Mouse (Mus musculus): Measurements from ENCODE around the gene Cdkal1. TPM values are rescaled to one million over a fixed set of nuclear protein-coding genes. Genes with fewer than 3 reads are reported as not detected.

The Cdkal1 gene
- total and polyA plus RNA-seq, 2 experiments from 2014 or later, result 17.4 to 17.6 TPM

- Histone ChIP-seq H3K4me1 (ENCODE audit: insufficient read depth, low read length) (no peaks in the 10 kb centered on the region), H3K9me3 (ENCODE audit: low read length) (no peaks in the 10 kb centered on the region), H3K36me3 (ENCODE audit: insufficient read depth, low read length) (no peaks in the 10 kb centered on the region), H3K4me3 (ENCODE audit: low read depth, low read length) (no peak overlapping the region), H3K27me3 (ENCODE audit: insufficient read depth, low read length) (no peaks in the 10 kb centered on the region), H3K27ac (ENCODE audit: low read depth, low read length) (no peak overlapping the region), H3K4me2 (ENCODE audit: low read depth, low read length, poor library complexity, severe bottlenecking) (no peak overlapping the region), H3K9ac (replicated peaks; ENCODE audit: low read length, poor library complexity, severe bottlenecking) (no peak overlapping the region)
- WGBS, result 70% methylated on average over 5 of the region's 5 CpGs
- TF ChIP-seq CTCF (IDR thresholded peaks at IDR 0.05), result no peak
- ATAC-seq (ENCODE audit: low FRiP score) (no peak), DNase-seq (ENCODE audit: low spot score) (no peak)
These were observed 76.4 kb downstream of the Cdkal1 start for GRCm38 (mm10) chr13:29779116-29779515.

GRCm38 (mm10) chr13:29778124-29778523 is 77.3 kb downstream of the Cdkal1 start:
- Histone ChIP-seq H3K4me2 (ENCODE audit: low read depth, low read length, poor library complexity, severe bottlenecking) (no peak overlapping the region), H3K9ac (replicated peaks; ENCODE audit: low read length, poor library complexity, severe bottlenecking) (no peak overlapping the region), H3K4me3 (ENCODE audit: low read depth, low read length) (no peak overlapping the region), H3K36me3 (ENCODE audit: insufficient read depth, low read length) (no peaks in the 10 kb centered on the region), H3K4me1 (ENCODE audit: insufficient read depth, low read length) (no peaks in the 10 kb centered on the region), H3K27me3 (ENCODE audit: insufficient read depth, low read length) (no peaks in the 10 kb centered on the region), H3K27ac (ENCODE audit: low read depth, low read length) (no peak overlapping the region), H3K9me3 (ENCODE audit: low read length) (no peaks in the 10 kb centered on the region)
- no peak for TF ChIP-seq CTCF (IDR thresholded peaks at IDR 0.05)
- 93% methylated on average over 6 of the region's 6 CpGs for WGBS
- ATAC-seq (ENCODE audit: low FRiP score) (no peak), DNase-seq (ENCODE audit: low spot score) (no peak)

- no peak for DNase-seq (ENCODE audit: low spot score)
- Histone ChIP-seq H3K36me3 (ENCODE audit: insufficient read depth, low read length) (no peaks in the 10 kb centered on the region), H3K9ac (replicated peaks; ENCODE audit: low read length, poor library complexity, severe bottlenecking) (no peak overlapping the region), H3K4me2 (ENCODE audit: low read depth, low read length, poor library complexity, severe bottlenecking) (no peak overlapping the region), H3K4me1 (ENCODE audit: insufficient read depth, low read length) (no peaks in the 10 kb centered on the region), H3K9me3 (ENCODE audit: low read length) (no peaks in the 10 kb centered on the region), H3K4me3 (ENCODE audit: low read depth, low read length) (no peak overlapping the region), H3K27ac (ENCODE audit: low read depth, low read length) (no peak overlapping the region), H3K27me3 (ENCODE audit: insufficient read depth, low read length) (no peaks in the 10 kb centered on the region)
- ATAC-seq (ENCODE audit: low FRiP score), result no peak
- WGBS, result 91% methylated on average over 4 of the region's 4 CpGs
- TF ChIP-seq CTCF (IDR thresholded peaks at IDR 0.05), result no peak
These were observed 78.2 kb downstream of the Cdkal1 start for GRCm38 (mm10) chr13:29777225-29777624.

GRCm38 (mm10) chr13:29775603-29776230 is 79.8 kb downstream of the Cdkal1 start:
- TF ChIP-seq CTCF (IDR thresholded peaks at IDR 0.05), result no peak
- WGBS, result 73% methylated on average over 8 of the region's 8 CpGs
- DNase-seq (ENCODE audit: low spot score) (no peak), ATAC-seq (ENCODE audit: low FRiP score) (no peak)
- H3K27ac ChIP-seq (ENCODE audit: low read depth, low read length), result no peak overlapping the region
- H3K4me2 ChIP-seq (ENCODE audit: low read depth, low read length, poor library complexity, severe bottlenecking), result no peak overlapping the region
- no peak overlapping the region for H3K4me3 ChIP-seq (ENCODE audit: low read depth, low read length)
- H3K9me3 ChIP-seq (ENCODE audit: low read length), result no peaks in the 10 kb centered on the region
- H3K27me3 ChIP-seq (ENCODE audit: insufficient read depth, low read length), result no peaks in the 10 kb centered on the region
- H3K9ac ChIP-seq (replicated peaks; ENCODE audit: low read length, poor library complexity, severe bottlenecking), result no peak overlapping the region
- no peaks in the 10 kb centered on the region for H3K4me1 ChIP-seq (ENCODE audit: insufficient read depth, low read length)
- H3K36me3 ChIP-seq (ENCODE audit: insufficient read depth, low read length), result no peaks in the 10 kb centered on the region

- no peak for DNase-seq (ENCODE audit: low spot score)
- H3K4me1 ChIP-seq (ENCODE audit: insufficient read depth, low read length), result no peaks in the 10 kb centered on the region
- no peaks in the 10 kb centered on the region for H3K9me3 ChIP-seq (ENCODE audit: low read length)
- H3K27me3 ChIP-seq (ENCODE audit: insufficient read depth, low read length), result no peaks in the 10 kb centered on the region
- no peaks in the 10 kb centered on the region for H3K36me3 ChIP-seq (ENCODE audit: insufficient read depth, low read length)
- no peak overlapping the region for H3K9ac ChIP-seq (replicated peaks; ENCODE audit: low read length, poor library complexity, severe bottlenecking)
- TF ChIP-seq CTCF (IDR thresholded peaks at IDR 0.05), result no peak
- WGBS, result 79% methylated on average over 6 of the region's 6 CpGs
- no peak overlapping the region for H3K4me2 ChIP-seq (ENCODE audit: low read depth, low read length, poor library complexity, severe bottlenecking)
- no peak overlapping the region for H3K4me3 ChIP-seq (ENCODE audit: low read depth, low read length)
- no peak overlapping the region for H3K27ac ChIP-seq (ENCODE audit: low read depth, low read length)
- ATAC-seq (ENCODE audit: low FRiP score), result no peak
These were observed 81.9 kb downstream of the Cdkal1 start for GRCm38 (mm10) chr13:29773563-29773962.

- no peak for ATAC-seq (ENCODE audit: low FRiP score)
- WGBS, result 69% methylated on average over 3 of the region's 3 CpGs
These were observed 82.5 kb downstream of the Cdkal1 start for GRCm38 (mm10) chr13:29772970-29773369.

More at GRCm38 (mm10) chr13:29772970-29773369, 82.5 kb downstream of the Cdkal1 start:
- Histone ChIP-seq H3K4me3 (ENCODE audit: low read depth, low read length) (no peak overlapping the region), H3K9me3 (ENCODE audit: low read length) (no peaks in the 10 kb centered on the region), H3K4me2 (ENCODE audit: low read depth, low read length, poor library complexity, severe bottlenecking) (no peak overlapping the region), H3K4me1 (ENCODE audit: insufficient read depth, low read length) (no peaks in the 10 kb centered on the region), H3K36me3 (ENCODE audit: insufficient read depth, low read length) (no peaks in the 10 kb centered on the region), H3K27me3 (ENCODE audit: insufficient read depth, low read length) (no peaks in the 10 kb centered on the region), H3K27ac (ENCODE audit: low read depth, low read length) (no peak overlapping the region), H3K9ac (replicated peaks; ENCODE audit: low read length, poor library complexity, severe bottlenecking) (no peak overlapping the region)
- no peak for DNase-seq (ENCODE audit: low spot score)
- no peak for TF ChIP-seq CTCF (IDR thresholded peaks at IDR 0.05)
